Mouse (Mus musculus) mature B cell (primary cell): ENCODE data around the gene Jmjd1c.

Experiments used
- in situ Hi-C: fragments of 300-500 bp; cut with MboI; formaldehyde crosslinking; loops from 2 replicates; pipeline ENCODE4 v1.14.3; 2019

Gene Jmjd1c

GRCm38 (mm10) chr10:67192366-67192765 is 96.4 kb downstream of the Jmjd1c start:
- in situ Hi-C loops = no loop called here

GRCm38 (mm10) chr10:67193003-67193652 is 97.2 kb downstream of the Jmjd1c start:
- in situ Hi-C loops = no loop called here

- in situ Hi-C loops = no loop called here
Observed at GRCm38 (mm10) chr10:67194046-67194445, 98.1 kb downstream of the Jmjd1c start.

- in situ Hi-C loops = no loop called here
Observed at GRCm38 (mm10) chr10:67195671-67196070, 99.7 kb downstream of the Jmjd1c start.

GRCm38 (mm10) chr10:67197186-67197585 is 101.3 kb downstream of the Jmjd1c start:
- in situ Hi-C loops = no loop called here

- in situ Hi-C loops = no loop called here
Observed at GRCm38 (mm10) chr10:67197829-67198228, 101.9 kb downstream of the Jmjd1c start.

GRCm38 (mm10) chr10:67201769-67202168 is 105.8 kb downstream of the Jmjd1c start:
- in situ Hi-C loops = loop anchor here (25.0 kb wide), 1 partner anchor 289 kb away; no protein-coding TSS in a partner anchor

GRCm38 (mm10) chr10:67202470-67202869 is 106.5 kb downstream of the Jmjd1c start:
- in situ Hi-C loops = loop anchor here (25.0 kb wide), 1 partner anchor 290 kb away; no protein-coding TSS in a partner anchor

- in situ Hi-C loops = loop anchor here (25.0 kb wide), 1 partner anchor 293 kb away; no protein-coding TSS in a partner anchor
Observed at GRCm38 (mm10) chr10:67204652-67205407, 108.9 kb downstream of the Jmjd1c start.

GRCm38 (mm10) chr10:67207931-67208330 is 112.0 kb downstream of the Jmjd1c start:
- in situ Hi-C loops = loop anchor here (25.0 kb wide), 1 partner anchor 296 kb away; no protein-coding TSS in a partner anchor

- in situ Hi-C loops = loop anchor here (25.0 kb wide), 1 partner anchor 298 kb away; no protein-coding TSS in a partner anchor
Observed at GRCm38 (mm10) chr10:67209916-67210675, 114.2 kb downstream of the Jmjd1c start.

- in situ Hi-C loops = loop anchor here (25.0 kb wide), 1 partner anchor 300 kb away; no protein-coding TSS in a partner anchor
Observed at GRCm38 (mm10) chr10:67212031-67212430, 116.1 kb downstream of the Jmjd1c start.

GRCm38 (mm10) chr10:67213720-67214119 is 117.8 kb downstream of the Jmjd1c start:
- in situ Hi-C loops = loop anchor here (25.0 kb wide), 1 partner anchor 301 kb away; no protein-coding TSS in a partner anchor

GRCm38 (mm10) chr10:67215133-67215532 is 119.2 kb downstream of the Jmjd1c start:
- in situ Hi-C loops = loop anchor here (25.0 kb wide), 1 partner anchor 303 kb away; no protein-coding TSS in a partner anchor

- in situ Hi-C loops = loop anchor here (25.0 kb wide), 1 partner anchor 305 kb away; no protein-coding TSS in a partner anchor
Observed at GRCm38 (mm10) chr10:67216872-67217271, 120.9 kb downstream of the Jmjd1c start.

GRCm38 (mm10) chr10:67218873-67219565 is 123.1 kb downstream of the Jmjd1c start:
- in situ Hi-C loops = loop anchor here (25.0 kb wide), 1 partner anchor 307 kb away; no protein-coding TSS in a partner anchor

- in situ Hi-C loops = loop anchor here (25.0 kb wide), 1 partner anchor 308 kb away; no protein-coding TSS in a partner anchor
Observed at GRCm38 (mm10) chr10:67220251-67220650, 124.3 kb downstream of the Jmjd1c start.

- in situ Hi-C loops = loop anchor here (25.0 kb wide), 1 partner anchor 309 kb away; no protein-coding TSS in a partner anchor
Observed at GRCm38 (mm10) chr10:67221284-67221683, 125.4 kb downstream of the Jmjd1c start.

GRCm38 (mm10) chr10:67223942-67224341 is 128.0 kb downstream of the Jmjd1c start:
- in situ Hi-C loops = loop anchor here (25.0 kb wide), 1 partner anchor 312 kb away; no protein-coding TSS in a partner anchor

- in situ Hi-C loops = no loop called here
Observed at GRCm38 (mm10) chr10:67225528-67225927, 129.6 kb downstream of the Jmjd1c start.

- in situ Hi-C loops = no loop called here
Observed at GRCm38 (mm10) chr10:67226109-67226508, 130.2 kb downstream of the Jmjd1c start.
